Mouse (Mus musculus) liver, embryonic 14.5 days (tissue): ENCODE results near the gene Eri3. TPM values are rescaled to one million over a fixed set of nuclear protein-coding genes. Genes with fewer than 3 reads are reported as not detected.

Experiments
- ATAC-seq: fragments of 200-750 bp; cut with Nextera tagmentation; 2 replicates; pipeline ENCODE4 v1.8.0; 2017; ENCODE audit warnings: moderate number of reproducible peaks, mild to moderate bottlenecking, moderate library complexity; ENCODE audit not compliant: insufficient read depth
- DNase-seq, 3 experiments: peaks; one replicate each; pipeline ENCODE4 v3.0.0-alpha.2; 2012 to 2013; ENCODE audit warnings: low read depth in 3 of 3, low spot score in 3 of 3
- H3K27ac ChIP-seq: fragments of 300-500 bp; sonication (generic); 2 replicates; pipeline ENCODE4 v1.5.1; 2014; ENCODE audit warnings: moderate library complexity, mild to moderate bottlenecking, control low read depth, inconsistent platforms
- H3K27me3 ChIP-seq: fragments of 300-500 bp; sonication (generic); 2 replicates; pipeline ENCODE4 v1.6.1; 2014; ENCODE audit warnings: mild to moderate bottlenecking, low read length, moderate library complexity; ENCODE audit not compliant: control insufficient read depth, insufficient read depth
- H3K36me3 ChIP-seq: fragments of 300-500 bp; sonication (generic); replicated peaks from 2 replicates; pipeline ENCODE4 v1.6.1; 2014; ENCODE audit warnings: low read depth; ENCODE audit not compliant: control insufficient read depth, insufficient read depth
- H3K4me1 ChIP-seq, 2 experiments: fragments of 200-500 bp in 1 of 2; fragments of 300-500 bp in 1 of 2; sonication (generic) in 1 of 2; replicated peaks; 2 replicates each; pipeline ENCODE4 v1.6.1; 2012 to 2014; ENCODE audit warnings: antibody characterized with exemption in 1 of 2, inconsistent platforms in 1 of 2, low read length in 1 of 2; ENCODE audit not compliant: control insufficient read depth in 2 of 2, insufficient read depth in 2 of 2
- H3K4me2 ChIP-seq: fragments of 300-500 bp; sonication (generic); 2 replicates; pipeline ENCODE4 v1.6.1; 2014; ENCODE audit warnings: low read depth, mild to moderate bottlenecking, control low read depth, moderate library complexity
- H3K4me3 ChIP-seq, 2 experiments: fragments of 200-500 bp in 1 of 2; fragments of 300-500 bp in 1 of 2; sonication (generic) in 1 of 2; 2 replicates each; pipeline ENCODE4 v1.5.1; 2012 to 2014; ENCODE audit warnings: low read depth in 2 of 2, low read length in 2 of 2, mild to moderate bottlenecking in 2 of 2, control low read depth in 1 of 2, inconsistent platforms in 1 of 2, moderate library complexity in 1 of 2; ENCODE audit not compliant: insufficient read depth in 1 of 2
- H3K9ac ChIP-seq: fragments of 300-500 bp; sonication (generic); replicated peaks from 2 replicates; pipeline ENCODE4 v1.6.1; 2014; ENCODE audit warnings: mild to moderate bottlenecking, control low read depth, moderate library complexity
- H3K9me3 ChIP-seq: fragments of 300-500 bp; sonication (generic); 2 replicates; pipeline ENCODE4 v1.6.1; 2016; ENCODE audit warnings: low read length, mixed read lengths; ENCODE audit not compliant: control insufficient read depth
- CTCF ChIP-seq: IDR thresholded peaks from 2 replicates; pipeline ENCODE4 v1.5.1; 2016; ENCODE audit warnings: antibody characterized with exemption, low read depth, control low read depth
- EP300 ChIP-seq: IDR thresholded peaks from 2 replicates; pipeline ENCODE4 v1.6.1; 2016; ENCODE audit warnings: antibody characterized with exemption, low read depth
- WGBS: fragments of 180-500 bp; shearing (Covaris S2); extraction: QIAGEN DNeasy Blood & Tissue Kit; methylation state at CpG from one replicate; pipeline ENCODE4 v1.1.7; 2014; ENCODE audit not compliant: insufficient replicate concordance; 5-methylcytosine and 5-hydroxymethylcytosine counted together
- polyA plus RNA-seq, 2 experiments: library from polyadenylated mRNA; depleted of rRNA in 1 of 2; stranded (reverse) in 1 of 2; unstranded in 1 of 2; fragments of >200 nt; fragmentation: Nextera tagmentation in 1 of 2; extraction: Ambion mirVana in 1 of 2; gene quantifications; 2 replicates each; pipeline versions ENCODE4 v1.2.1 to v1.2.3; 2012 to 2014

Eri3 gene
- polyA plus RNA-seq, 2 experiments = 20.1 to 29.8 TPM

DNA sequence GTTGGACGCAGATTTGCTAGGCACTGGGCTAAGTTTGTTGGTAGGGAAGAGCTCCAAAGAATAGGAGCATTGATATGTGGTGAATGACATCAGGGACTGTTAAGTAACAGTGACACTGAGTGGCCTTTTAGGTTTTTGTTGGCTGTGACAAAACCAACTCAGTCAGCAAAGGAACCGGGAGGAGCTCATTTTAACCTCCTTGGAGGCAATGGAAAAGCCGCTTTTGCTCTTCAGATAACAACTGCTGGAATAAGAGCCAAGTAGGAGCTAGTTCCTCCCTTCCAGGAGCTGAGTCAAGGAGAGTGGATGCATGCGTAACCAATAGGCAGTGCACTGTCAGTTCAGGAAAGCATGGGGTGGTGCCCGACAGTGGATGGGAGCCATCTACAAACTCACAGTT is 20.8 kb downstream of the Eri3 start:
- Histone ChIP-seq H3K27me3 (no peaks in the 10 kb centered on the region), H3K4me2 (no peak overlapping the region), H3K27ac (no peak overlapping the region), H3K36me3 (no peaks in the 10 kb centered on the region), H3K9ac (no peak overlapping the region), H3K4me3 (no peak overlapping the region), H3K9me3 (no peaks in the 10 kb centered on the region), H3K4me1 (no peaks in the 10 kb centered on the region)
- no peak for ATAC-seq
- 85% methylated on average over 5 of the region's 5 CpGs for WGBS
- DNase-seq = no peak
- TF ChIP-seq CTCF = no peak
- TF ChIP-seq EP300 = no peak

DNA sequence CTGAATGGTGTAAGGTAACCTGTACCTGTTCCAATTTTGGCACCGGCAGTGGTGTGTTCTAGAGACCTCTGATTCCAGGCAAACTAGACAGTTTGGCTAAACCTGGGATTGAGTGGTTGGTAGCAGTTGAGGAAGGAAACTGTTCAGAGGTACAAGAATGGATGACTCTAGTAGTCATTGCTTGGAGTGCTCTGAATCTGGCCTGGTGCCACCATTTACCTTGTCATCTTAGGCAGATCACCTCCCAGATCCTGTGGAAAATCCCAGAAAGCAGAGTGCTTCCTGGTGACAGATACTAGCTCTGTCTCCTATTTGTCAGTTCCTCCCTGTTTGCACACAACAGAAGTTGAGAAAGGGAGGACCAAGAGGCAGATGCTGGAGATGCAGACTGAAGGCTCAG is 27.4 kb downstream of the Eri3 start:
- 68% methylated on average over 1 of the region's 1 CpGs for WGBS
- no peak overlapping the region for H3K4me3 ChIP-seq
- peaks cover 3 to 5% of the 10 kb centered on the region in 2 experiments; a peak in 2 of 4 replicates for H3K4me1 ChIP-seq
- no peak overlapping the region for H3K9ac ChIP-seq
- DNase-seq (no peak), ATAC-seq (no peak)
- TF ChIP-seq EP300 (no peak), CTCF (no peak)
- no peaks in the 10 kb centered on the region for H3K9me3 ChIP-seq
- no peak overlapping the region for H3K27ac ChIP-seq
- H3K36me3 ChIP-seq = no peaks in the 10 kb centered on the region
- no peak overlapping the region for H3K4me2 ChIP-seq
- H3K27me3 ChIP-seq = no peaks in the 10 kb centered on the region

DNA sequence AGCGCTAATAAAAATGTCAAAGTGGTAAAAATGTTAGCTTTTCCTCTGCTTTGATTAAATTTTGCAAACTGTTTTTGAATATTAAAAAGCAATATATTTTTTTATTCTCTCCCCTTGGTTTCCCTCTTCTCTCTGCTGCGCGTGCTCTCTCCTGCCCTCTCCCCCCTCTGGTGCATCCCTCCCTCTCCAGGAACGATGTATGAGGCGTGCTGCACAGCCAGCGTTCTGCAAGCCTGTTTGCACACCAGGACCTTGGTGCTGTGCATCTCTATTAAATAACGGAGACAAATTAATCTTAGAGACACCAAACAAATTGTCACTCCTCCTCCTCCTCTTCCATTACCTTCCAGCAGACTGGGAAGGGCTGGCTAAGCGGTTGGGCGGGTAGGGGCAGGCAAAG is 31.5 kb downstream of the Eri3 start:
- 77% methylated on average over 9 of the region's 9 CpGs for WGBS
- Histone ChIP-seq H3K4me2 (no peak overlapping the region), H3K4me1 (peaks cover 3 to 5% of the 10 kb centered on the region in 2 experiments; a peak in 2 of 4 replicates), H3K9me3 (no peaks in the 10 kb centered on the region), H3K36me3 (no peaks in the 10 kb centered on the region; the same call in 1 of the 2 replicates), H3K4me3 (no peak overlapping the region), H3K9ac (no peak overlapping the region), H3K27me3 (no peaks in the 10 kb centered on the region), H3K27ac (no peak overlapping the region)
- TF ChIP-seq EP300 (no peak), CTCF (no peak)
- ATAC-seq = no peak
- no peak for DNase-seq

DNA sequence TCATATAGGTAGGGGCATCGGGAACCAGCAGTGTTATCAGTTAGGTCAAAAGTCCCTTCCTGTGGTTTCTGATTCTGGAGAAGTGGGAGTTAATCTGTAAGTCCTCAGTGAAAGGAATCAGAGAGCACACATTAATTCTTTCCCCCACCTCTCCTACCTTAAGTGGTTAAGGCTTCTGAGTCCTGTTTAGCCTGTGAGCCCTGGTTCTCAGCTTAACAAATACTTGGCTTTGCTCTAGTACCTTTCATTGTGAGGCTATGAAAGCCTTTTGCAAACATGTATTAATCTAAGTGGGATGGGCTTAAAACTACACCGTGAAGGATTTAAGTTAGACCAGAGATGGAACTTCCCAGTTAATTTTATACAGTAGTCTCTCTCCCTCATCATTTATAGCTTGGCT is 35.8 kb downstream of the Eri3 start:
- ATAC-seq (no peak), DNase-seq (no peak)
- Histone ChIP-seq H3K4me2 (no peak overlapping the region), H3K27ac (no peak overlapping the region), H3K36me3 (no peaks in the 10 kb centered on the region; the same call in 1 of the 2 replicates), H3K4me3 (no peak overlapping the region), H3K4me1 (no peaks in the 10 kb centered on the region), H3K9ac (no peak overlapping the region), H3K9me3 (no peaks in the 10 kb centered on the region), H3K27me3 (no peaks in the 10 kb centered on the region)
- no peak for TF ChIP-seq EP300
- no peak for TF ChIP-seq CTCF
- 41% methylated on average over 2 of the region's 2 CpGs for WGBS

DNA sequence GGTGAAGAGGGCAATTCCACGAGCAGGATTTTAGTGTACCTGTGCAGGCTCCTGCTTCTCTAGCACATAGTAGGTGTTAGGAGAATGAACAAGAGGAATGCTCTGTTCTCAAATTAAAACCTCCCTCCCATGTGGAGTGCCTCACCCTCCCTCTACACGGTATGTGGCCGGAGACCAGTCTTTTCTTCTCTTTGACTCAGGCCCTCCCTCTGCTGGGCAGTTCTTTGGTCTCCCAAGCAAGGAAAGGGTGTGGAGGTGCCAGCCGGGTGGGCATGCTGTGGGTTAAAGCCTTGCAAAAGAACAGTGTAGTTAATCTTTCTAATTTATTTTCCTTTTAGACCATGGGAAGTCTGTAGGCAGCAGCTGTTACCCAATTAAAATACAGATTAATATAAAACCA is 37.3 kb downstream of the Eri3 start:
- no peak overlapping the region for H3K4me2 ChIP-seq
- TF ChIP-seq EP300 (no peak), CTCF (peak; percentile 39)
- no peaks in the 10 kb centered on the region for H3K9me3 ChIP-seq
- H3K27me3 ChIP-seq = no peaks in the 10 kb centered on the region
- no peaks in the 10 kb centered on the region for H3K4me1 ChIP-seq
- H3K9ac ChIP-seq = no peak overlapping the region
- ATAC-seq (no peak), DNase-seq (no peak)
- WGBS = 65% methylated on average over 4 of the region's 4 CpGs
- H3K27ac ChIP-seq = no peak overlapping the region
- H3K4me3 ChIP-seq = no peak overlapping the region
- H3K36me3 ChIP-seq = no peaks in the 10 kb centered on the region; the same call in 1 of the 2 replicates
